Mouse (Mus musculus) cerebellum, adult (tissue): ENCODE data around the gene Cyp27a1.

Experiments used
- ATAC-seq: cut with Nextera tagmentation; 2 replicates; pipeline ENCODE4 v1.9.2; 2017; ENCODE audit warnings: mild to moderate bottlenecking, moderate library complexity, mixed read lengths; ENCODE audit not compliant: insufficient number of reproducible peaks, low FRiP score, low TSS enrichment

Cyp27a1 gene

DNA sequence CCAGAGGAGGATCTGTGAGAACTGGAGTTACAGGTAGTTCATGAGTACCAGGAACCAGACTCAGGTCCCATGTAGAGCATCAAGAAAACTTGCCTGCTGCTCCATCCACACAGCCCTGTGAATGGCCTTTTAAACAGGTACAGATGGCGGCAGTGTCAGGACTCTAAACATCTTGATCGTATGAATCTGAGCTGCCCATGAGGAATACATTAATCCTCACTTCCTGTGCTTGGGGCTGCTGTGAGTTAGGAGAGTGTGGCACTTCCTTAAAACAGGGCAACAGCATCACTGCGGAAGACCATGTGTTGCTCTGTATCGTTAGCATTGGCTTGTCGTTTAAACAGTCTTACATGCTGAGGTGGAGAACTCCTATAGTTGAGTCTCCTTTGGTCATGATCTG is 2.1 kb downstream of the Cyp27a1 start:
- ATAC-seq, result no peak

DNA sequence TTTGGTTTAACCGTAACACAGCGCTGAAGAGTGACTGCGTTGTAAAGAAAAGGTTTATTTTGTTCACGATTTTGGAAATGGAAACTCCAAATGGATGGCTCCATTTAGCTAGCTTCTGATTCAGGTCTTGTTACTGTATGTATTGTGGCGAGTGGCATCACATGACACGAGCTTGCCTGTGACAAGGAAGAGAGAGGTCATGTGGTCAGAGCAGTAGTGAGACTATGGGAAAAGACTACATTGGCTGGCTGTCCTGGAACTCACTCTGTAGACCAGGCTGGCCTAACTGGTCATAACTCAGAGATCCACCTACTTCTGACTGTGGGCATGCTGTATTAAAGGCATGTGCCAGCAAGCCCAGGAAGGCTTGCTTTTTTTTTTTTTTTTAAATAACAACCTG is 2.5 kb downstream of the Cyp27a1 start:
- ATAC-seq, result no peak

DNA sequence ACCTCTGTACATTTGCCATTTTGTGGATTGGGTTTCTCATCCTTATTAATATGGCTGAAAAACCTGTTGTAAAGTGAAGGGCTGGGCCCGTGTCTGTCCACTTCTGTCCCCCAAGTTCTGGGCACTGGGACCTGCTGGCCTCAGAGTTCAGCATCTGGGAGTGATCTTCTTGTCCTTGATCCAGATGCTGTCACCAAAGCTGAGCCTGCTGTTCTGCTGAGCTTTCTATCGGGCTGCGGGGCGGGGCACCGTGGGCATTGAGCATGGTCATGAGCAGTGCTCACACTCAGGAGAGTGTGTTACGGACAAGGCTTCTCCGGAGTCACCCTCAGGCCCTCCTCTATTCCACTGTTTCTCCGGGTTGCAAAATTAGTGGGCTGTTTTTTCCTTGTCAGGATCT is 4.7 kb downstream of the Cyp27a1 start:
- no peak for ATAC-seq

DNA sequence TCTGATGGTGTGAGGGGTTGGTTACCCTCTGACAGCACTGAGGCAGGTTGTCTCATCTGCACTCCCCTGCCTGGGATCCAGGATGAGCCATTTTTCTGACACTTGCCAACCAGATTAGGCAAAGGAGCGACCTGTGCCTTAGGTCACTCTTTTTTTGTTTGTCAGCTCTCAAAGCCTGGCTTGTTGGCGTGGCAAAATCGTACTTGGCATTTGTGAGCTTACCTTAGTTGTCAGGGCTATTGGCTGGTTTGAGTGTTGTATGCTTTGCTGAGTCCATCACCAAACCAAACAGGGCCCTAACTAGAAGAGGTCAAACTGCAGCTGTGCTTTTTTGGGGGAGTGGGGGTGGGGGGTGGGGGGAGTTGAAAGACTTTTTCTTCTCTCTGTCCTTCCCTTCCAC is 5.9 kb downstream of the Cyp27a1 start:
- no peak for ATAC-seq

DNA sequence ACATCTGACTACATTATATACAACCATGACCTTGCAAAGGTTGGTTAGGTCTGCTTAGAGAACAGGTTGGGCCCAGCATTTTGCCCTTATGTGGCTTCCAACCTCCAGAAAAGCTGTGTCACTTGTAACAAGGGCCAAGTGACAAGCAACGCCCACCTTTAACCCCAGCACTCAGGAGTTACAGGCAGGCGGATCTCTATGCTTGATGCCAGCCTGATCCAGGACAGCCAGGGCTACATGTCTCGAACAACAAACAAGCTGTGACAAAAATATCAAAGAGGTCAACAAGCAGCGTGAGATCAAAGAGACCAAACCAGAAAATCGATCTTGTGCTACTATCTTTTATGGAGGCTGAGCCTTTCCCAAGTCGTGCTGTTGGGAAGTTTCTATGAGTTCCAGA is 8.3 kb downstream of the Cyp27a1 start:
- no peak for ATAC-seq

DNA sequence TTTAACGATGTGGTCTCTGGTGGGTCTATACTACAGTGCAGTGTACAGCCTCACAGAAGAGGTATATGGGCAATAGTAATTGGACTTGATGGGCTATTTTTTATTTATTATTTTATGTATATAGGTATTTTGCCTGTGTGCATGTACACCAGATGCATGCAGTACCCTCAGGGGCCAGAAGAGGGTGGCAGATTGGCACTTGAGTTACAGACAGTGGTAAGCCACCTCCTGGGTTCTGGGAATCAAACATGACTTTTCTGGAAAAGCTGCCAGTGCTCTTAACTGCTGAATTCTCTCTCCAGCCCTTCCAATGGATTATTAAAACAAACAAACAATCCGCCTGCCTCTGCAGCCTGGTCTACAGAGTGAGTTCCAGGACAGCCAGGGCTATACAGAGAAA is 10.4 kb downstream of the Cyp27a1 start:
- no peak for ATAC-seq

DNA sequence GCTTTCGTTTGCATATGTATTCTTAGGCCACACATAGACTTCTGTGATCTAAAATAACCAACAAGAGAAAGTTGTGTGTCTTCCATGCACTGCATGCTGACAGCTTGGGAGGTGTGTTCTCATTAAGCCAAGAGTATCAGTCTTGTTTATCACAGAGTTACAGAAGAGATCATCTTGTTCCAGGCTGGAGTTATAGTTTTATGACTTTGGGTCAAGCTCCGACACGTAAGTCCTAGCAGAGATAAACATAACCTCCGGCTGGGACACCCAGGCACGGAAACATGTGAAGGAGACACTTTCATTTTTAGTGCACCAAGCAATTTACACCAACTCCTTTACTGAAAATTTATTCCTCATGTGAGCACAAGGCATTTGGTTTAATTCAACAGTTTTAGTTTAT is 12.7 kb downstream of the Cyp27a1 start:
- ATAC-seq, result no peak

DNA sequence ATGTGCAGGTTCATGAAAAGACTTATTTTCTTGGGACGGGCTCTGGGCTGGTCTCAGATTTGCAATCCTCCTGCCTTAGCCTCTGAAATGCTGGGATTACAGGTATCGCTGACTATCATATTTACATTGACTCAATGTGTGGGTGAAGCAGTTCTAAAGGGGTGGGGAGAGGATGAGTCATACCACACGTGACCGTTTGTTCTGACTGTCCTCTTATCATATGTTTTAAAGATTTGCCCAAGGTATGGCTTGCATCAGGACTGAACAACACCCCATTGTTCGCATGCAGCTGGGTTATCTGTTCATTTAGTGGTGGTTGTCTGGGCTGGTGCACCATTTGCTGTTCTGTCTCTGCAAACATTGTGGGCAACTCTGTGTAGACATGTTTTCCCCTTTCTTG is 13.3 kb downstream of the Cyp27a1 start:
- ATAC-seq, result no peak

DNA sequence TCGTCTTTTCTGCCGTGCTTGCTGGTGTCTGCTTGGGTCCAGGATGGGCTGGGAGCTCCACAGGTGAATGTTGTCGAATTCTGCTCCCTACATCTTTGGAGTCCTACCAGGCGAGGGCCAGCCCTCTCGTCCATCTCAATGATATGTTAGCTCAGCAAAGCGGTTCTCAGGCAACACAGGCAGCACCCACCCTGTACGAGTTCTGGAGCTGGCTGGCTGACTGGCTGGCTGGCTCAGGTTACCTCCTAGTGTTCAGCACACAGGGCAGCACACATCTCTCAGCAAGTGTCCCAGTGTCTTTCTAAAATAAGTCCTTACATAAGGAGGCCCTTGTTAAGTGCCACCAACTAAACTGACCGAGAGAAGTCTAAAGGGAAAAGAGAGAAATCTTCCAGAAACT is 15.1 kb downstream of the Cyp27a1 start:
- ATAC-seq, result no peak

DNA sequence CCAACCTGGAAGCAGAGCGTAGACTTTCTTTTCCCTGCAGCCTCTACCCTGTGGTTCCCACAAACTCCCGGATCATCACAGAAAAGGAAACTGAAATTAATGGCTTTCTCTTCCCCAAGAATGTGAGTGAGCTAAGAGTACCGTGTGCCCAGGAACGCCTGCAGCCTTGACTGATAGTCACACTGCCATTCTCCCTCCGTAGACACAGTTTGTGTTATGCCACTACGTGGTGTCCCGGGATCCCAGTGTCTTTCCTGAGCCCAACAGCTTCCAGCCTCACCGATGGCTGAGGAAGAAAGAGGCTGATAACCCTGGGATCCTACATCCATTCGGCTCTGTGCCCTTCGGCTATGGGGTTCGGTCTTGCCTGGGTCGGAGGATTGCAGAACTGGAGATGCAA is 23.6 kb downstream of the Cyp27a1 start:
- ATAC-seq, result no peak

DNA sequence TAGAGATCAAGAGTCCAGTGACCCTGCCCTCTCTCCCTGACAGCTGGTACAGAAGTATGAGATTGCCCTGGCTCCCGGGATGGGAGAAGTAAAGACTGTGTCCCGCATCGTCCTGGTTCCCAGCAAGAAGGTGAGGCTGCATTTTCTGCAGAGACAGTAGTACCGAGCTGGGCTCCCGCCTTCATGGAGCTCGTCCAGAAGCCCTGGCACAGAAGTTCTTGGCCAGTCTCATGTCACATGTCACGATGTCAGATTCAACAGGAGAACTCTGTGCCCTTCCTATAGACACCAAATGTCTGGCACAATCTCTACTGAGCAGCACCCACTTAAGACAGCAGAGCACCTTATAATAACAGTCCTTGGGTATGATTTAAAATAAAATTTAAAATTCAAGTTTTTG is 24.1 kb downstream of the Cyp27a1 start:
- ATAC-seq, result no peak

DNA sequence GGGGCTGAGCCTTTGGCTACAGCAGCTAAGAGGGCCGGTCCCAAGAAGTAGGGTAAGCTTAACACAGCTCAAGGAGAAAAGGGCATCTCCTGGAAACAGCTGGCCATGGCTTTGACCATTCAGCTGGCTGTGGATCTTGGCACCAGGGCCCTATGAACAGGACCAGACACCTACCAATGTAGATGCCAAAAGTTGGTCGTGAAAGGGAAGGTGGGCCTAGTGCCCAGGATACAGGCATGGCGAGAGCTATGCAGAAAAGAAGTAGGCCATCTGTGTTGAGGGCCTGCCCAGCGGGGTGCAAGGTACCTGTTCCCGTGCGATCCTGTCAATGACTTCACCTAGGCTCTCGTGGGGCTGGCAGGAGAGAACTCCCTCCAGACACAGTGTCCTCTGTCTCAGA is 27.5 kb downstream of the Cyp27a1 start:
- ATAC-seq, result no peak

DNA sequence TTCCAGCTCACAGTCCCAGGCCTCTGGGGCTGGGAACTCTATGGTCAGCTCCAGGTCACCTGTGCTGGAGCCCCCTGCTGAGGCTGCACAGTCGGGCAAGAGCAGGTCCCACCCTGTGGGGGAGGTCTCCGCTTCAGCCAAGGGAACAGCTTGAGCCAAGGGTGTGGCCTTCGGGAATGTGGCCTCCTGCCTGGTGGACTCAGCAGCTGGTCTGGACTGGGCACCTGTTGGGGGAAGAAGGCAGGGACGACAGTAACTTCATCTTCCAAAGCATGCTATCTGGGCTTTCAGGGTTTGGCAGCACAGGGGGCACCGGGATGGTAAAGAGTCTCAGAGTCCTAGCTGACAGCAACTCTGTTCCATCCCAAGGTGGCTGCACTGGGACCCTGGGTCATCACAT is 34.0 kb downstream of the Cyp27a1 start:
- ATAC-seq, result no peak

DNA sequence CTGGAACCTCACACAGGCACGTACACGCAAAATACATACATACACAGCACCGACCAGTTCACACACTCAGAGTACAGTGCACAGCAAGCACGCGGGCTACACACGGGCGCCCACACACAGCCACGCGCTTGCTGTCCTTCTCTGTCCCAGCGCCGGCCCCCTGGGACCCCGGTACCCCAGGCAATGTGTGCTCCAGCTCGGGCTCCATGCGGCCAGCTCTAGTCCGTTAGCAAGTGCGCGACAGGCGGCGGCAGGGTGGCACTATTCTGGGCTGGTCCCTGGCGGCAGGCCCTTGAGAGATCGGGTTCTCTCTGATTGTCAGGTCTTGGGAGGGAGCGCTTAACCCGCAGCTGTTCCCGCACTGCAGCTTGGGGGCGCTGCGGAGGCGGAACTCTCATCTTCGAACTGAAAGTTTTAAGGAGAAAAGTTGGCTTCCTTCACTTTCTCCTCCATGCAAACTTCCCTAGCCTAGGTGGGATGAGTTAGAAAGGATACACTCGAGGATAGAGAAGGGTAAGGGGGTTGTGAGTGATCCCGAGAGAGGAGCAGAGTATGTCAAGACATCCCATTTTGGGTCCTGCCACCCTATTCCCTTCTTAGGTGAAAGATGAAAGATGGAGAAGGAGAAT is 35.4 kb downstream of the Cyp27a1 start, which contains the start of gene Prkag3:
Prkag3 (minus strand) TSS at position 579 of the 629 bp plus-strand sequence.
- 0 out of 2 replicates have a peak, but pooled peaks have one; percentile 29 for ATAC-seq

DNA sequence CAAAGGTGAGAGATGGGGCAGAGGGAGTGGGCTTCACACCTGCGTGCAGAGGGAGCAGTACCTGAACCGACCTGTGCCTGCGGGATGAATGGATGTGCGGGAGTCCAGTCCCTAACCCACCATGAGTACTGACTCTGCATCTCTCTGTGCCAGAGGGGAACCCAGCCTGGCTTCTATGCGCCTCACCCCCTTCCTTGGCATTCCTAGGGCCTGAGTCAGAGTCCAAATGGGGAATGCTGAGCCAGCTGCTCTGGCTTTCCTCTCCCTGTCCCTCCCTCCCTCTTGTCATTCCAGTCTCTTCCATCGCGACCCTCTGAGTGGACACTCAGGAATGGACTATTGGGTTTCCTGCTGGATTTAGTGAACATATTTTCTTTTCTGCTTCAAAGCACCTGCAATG is 35.9 kb downstream of the Cyp27a1 start:
- no peak for ATAC-seq

DNA sequence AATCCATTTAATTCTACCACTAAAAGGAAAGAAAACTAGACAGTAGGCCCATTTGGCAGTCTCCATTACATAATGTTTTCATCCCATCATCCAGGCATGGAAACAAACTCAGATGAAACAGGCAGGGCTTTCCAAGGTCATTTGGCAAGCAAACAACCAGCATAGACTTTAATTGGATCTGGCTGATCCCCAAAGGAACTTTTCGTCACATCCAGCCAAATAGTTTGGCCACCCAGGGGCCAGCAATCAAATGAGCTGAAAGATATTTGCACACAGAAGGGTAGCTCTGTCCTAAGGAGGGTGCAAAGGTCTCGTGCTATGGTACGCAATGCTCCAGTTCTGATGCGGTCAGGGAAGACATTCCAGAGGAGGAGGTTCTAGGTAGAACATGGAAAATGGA is 37.3 kb downstream of the Cyp27a1 start:
- ATAC-seq, result no peak

DNA sequence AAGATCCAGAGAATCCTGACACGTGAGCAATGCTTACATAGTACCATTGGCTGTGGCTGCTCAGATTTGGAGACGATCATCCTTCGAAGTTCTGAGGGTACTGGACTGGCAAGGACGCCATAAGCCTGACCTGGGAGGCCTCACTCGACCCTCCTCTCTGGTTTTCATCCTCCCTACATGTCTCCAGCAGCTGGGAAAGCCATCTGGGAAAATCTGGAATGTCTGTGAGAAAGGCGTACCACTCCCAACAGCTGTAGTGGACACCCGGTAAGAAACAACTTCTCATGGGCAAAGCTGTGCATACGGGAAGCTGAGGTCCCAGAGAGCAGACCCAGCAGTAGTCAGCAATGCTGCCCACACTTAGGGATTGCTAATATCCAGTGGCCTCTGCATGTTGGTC is 38.8 kb downstream of the Cyp27a1 start:
- ATAC-seq, result no peak

DNA sequence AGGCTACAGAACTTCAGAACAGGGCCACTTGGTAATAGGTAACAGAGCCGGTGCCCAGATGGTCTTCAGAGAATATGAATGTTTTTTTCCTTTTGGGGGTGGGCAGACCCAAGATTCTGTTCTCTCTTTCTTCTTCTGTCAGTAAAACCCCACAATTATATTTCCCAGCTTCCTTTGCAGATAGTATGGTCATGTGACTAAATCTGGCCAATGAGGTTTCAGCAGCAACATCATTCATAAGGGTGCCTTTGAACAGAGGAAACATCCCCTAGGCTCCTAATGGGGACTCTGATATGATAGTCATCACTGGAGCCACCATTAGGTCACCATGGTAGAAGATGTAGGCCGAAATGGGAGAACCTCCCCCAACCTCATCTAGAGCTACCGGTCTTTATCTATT is 39.5 kb downstream of the Cyp27a1 start:
- no peak for ATAC-seq

DNA sequence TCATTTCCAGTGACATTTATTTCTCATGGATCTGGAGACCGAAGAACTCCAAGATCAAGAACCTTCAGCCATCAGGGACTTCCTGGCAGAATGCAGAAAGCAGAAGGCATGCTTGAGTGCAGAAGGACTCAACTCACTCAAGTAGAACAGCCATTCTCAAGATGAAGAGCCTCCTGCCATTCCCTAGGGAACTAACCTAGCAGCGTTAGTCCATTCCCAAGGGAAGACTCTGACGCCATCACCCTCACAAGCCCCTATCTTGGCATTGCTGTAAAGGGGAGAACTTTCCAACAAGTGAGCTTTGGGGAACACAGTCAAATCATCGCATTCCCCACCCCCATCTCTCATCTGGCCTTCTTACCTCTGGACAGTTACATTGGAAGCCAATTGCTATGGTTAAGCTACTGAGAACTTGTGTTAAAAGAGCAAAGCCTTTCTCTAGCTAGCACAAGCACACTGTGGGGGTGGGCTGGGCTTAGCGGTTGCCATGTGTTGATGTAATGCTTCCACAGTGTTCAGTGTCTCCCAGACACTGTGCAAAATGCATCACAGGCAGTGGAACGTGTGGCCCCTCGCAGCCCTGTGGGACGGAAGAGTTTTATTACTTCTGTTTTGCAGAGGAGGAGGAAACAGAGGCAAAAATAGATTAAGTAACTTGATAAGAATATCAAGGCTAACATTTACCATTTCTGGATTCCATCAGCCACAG is 40.0 kb downstream of the Cyp27a1 start:
- no peak for ATAC-seq

DNA sequence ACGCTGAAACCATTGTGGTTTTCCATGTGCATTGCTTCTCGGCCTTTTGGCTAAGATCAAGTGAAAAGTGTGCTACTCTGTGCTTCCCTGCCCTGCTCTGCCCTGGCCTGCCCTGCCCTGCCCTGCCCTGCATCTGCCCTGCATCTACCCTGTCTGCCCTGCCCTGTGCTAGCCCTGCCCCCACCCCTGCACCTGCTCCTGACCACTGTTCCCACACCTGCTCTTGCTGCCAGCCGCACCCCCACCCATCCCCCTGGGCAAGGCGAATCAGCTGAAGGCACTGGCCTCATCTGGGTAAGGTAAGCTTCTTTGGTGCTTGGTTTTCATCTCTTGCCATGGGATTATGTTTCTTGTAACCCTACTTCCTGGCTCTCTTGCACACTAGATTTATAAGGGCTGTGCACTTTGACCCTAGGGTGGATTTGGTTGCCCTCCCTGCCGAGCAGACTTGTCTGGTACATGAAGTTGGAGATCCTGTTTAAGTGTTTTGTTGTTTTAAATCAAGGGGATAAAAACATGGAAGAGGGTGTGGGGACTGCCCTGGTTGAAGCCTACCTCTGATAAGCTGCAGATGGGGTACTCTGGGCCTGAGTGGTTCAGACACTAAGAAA is 40.9 kb downstream of the Cyp27a1 start:
- ATAC-seq, result no peak

DNA sequence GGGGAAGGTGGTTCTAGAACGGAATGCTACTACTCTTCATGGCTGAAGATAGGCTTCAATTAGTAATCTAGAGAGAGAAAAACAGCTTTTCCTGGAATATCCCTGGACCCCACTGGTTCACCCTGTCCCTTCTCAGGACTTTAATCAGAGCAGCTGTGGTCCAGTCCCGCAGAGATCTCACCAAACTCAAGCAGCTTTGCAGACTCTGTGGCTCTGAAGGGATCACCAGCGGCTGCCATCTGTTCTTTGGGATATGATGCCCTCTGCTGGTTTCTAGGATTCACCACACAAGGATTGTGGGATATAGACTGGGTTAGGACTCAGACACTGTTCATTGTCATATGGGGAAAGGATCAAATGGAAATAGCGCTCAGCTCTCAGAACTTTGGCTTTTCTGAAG is 46.4 kb downstream of the Cyp27a1 start:
- ATAC-seq, result no peak

DNA sequence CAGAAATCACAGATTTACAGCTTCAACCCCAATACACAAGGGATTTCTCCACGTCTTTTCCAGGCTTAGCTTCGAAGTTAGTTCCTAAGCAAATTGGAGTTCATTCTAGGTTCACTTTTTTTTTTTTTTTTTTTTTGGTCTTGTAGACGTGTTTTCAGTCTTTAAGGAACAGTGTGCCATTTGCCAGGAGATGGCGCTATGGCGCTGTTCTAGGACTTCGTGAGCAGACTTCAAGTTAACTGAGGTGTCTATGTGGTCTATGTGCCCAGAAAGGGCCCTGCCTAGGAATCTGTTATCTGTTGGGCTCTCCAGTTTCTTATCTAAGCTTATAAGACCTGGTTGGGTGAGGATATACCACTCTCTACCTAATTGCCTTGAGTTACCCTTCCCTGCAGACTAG is 49.7 kb downstream of the Cyp27a1 start:
- ATAC-seq, result no peak
